Mouse (Mus musculus): ENCODE measurements around the gene Kyat1.
"Not testable (repeated sequence)": the region's sequence is repeated elsewhere in the genome, so short reads cannot be mapped to it uniquely, and the experiment has no call there.

Gene Kyat1

GRCm38 (mm10) chr2:30171997-30172382, 33.7 kb downstream of the Kyat1 start:
- DNase-seq (ENCODE audit: low spot score), result no peak

GRCm38 (mm10) chr2:30171371-30171996, 34.2 kb downstream of the Kyat1 start, which contains the start of gene Endog:
Endog (plus strand) TSS chr2:30171493.
- peak; percentile 90 for DNase-seq (ENCODE audit: low spot score)

GRCm38 (mm10) chr2:30166677-30167076, 39.0 kb downstream of the Kyat1 start:
- no peak for DNase-seq (ENCODE audit: low spot score)

GRCm38 (mm10) chr2:30164340-30164932, 41.2 kb downstream of the Kyat1 start:
- DNase-seq (ENCODE audit: low spot score), result no peak

- no peak for DNase-seq (ENCODE audit: low spot score)
These were observed 43.8 kb downstream of the Kyat1 start for GRCm38 (mm10) chr2:30161809-30162208.

- DNase-seq (ENCODE audit: low spot score), result not testable (repeated sequence)
These were observed 45.8 kb downstream of the Kyat1 start for GRCm38 (mm10) chr2:30159871-30160270.

GRCm38 (mm10) chr2:30152616-30153015, 53.0 kb downstream of the Kyat1 start:
- no peak for DNase-seq (ENCODE audit: low spot score)

- no peak for DNase-seq (ENCODE audit: low spot score)
These were observed 53.8 kb downstream of the Kyat1 start for GRCm38 (mm10) chr2:30151840-30152239.

- DNase-seq (ENCODE audit: low spot score), result no peak
These were observed 58.2 kb downstream of the Kyat1 start for GRCm38 (mm10) chr2:30147466-30147865.

GRCm38 (mm10) chr2:30144436-30144835, 61.2 kb downstream of the Kyat1 start:
- no peak for DNase-seq (ENCODE audit: low spot score)

- DNase-seq (ENCODE audit: low spot score), result not testable (repeated sequence)
These were observed 65.6 kb downstream of the Kyat1 start for GRCm38 (mm10) chr2:30140021-30140420.

GRCm38 (mm10) chr2:30136458-30136857, 69.2 kb downstream of the Kyat1 start:
- no peak for DNase-seq (ENCODE audit: low spot score)
